Mouse (Mus musculus) bone marrow, adult 2 months (tissue): Measurements from ENCODE around the gene Auts2.

Experiments used
- CTCF ChIP-seq: fragments of 200-500 bp; IDR thresholded peaks from 2 replicates; pipeline ENCODE4 v1.5.1; 2011; ENCODE audit warnings: low read length, control low read depth; ENCODE audit not compliant: control insufficient read depth, insufficient read depth
- POLR2A ChIP-seq: fragments of 200-500 bp; IDR thresholded peaks from 2 replicates; pipeline ENCODE4 v1.6.1; 2011; ENCODE audit warnings: low read depth, mild to moderate bottlenecking, control low read depth, low read length, borderline replicate concordance; ENCODE audit not compliant: control insufficient read depth

- TF ChIP-seq POLR2A = no peak
- TF ChIP-seq CTCF = no peak
These were observed 687.8 kb downstream of the Auts2 start for GRCm38 (mm10) chr5:131855358-131855757.
